Mouse (Mus musculus) frontal cortex, adult (tissue): ENCODE data around the gene Echdc3.

Source experiments
- ATAC-seq: cut with Nextera tagmentation; 2 replicates; pipeline ENCODE4 v1.9.2; 2017; ENCODE audit warnings: mild to moderate bottlenecking, moderate library complexity, mixed read lengths; ENCODE audit not compliant: low TSS enrichment

The Echdc3 gene

GRCm38 (mm10) chr2:6168560-6168959 lies 44.3 kb downstream of the Echdc3 start:
- no peak for ATAC-seq

DNA sequence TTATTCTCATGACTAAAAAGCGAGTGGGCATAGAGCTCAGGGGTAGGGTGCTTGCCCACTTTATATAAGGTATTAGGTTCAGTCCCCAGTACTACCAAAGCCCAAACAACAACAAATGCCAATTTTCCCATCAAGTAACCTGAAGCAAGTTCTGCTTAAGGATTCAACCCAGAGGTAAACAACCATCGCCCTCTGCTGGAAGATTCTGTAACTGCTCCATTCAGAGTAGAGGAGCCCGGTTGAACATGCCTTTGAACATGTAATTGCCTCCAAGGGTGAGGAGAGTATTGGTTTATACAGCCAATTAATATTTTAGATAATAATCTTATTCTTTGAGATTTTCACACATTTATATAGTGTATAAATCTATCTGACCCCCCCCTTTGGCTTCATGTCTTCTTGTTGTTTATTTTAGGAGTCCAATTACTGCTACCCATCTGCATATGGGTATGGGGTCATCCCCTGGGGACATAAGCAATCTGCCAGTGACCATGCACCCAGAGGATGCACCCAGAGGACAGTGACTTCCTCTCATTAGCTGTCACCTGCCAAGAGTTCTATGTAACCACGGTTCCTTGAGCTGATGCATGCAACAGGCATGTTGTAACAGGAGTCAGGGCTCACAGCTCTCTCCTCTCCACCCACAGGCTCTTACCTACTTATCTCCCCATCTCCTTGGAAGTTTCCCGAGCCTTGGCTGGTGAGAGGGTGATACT lies 44.8 kb downstream of the Echdc3 start:
- peak; percentile 80 for ATAC-seq

DNA sequence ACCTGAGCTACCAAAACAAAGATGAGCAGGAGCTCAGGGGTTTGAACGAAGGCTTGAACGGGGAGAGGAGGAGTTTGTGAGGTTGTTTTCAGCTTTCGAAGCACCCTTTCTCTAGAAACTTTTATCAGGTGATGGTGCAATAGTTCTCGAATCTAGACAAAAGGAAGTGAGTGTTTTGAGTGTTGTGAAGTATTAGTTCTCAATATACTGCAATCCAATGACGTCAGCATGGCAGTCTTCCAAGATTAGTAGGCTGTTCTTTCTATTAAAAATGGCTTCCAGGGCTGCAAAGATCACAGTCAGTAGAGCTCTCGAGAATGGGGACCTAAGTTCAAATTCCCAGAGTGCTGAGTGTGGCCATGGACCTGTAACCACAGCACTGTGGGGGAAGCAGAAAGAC lies 47.1 kb downstream of the Echdc3 start:
- ATAC-seq, result no peak

DNA sequence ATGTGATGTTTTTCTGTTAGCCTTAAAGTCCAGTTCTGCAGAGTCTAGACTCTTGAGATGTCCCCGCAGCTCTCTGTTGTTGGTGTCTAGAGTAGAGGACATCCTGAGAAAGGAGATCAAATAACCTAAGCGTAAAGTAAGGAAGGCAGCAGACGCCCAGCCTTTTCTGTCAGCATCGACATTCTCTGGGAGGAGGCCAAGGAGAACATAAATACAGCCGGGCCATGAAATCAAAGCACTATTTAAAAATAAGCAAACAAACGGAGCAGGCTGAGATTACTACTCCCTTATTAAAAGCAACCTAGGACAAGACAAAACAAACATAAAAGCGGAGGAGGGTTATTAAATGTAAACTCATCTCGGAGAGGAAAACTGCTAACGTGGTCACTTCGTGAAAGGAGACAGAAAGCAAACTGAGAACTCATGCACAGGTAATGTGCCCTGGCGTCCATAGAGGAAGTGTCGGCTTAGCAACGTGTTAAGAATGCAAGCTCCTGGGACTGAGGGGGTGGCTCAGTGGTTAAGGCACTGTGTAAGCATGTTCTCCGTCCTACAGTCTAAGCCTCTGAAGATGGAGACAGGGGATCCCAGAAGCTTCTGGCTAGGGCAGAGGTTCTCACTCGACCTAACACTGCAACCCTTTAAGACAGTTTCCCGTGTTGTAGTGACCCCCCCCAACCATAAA lies 48.1 kb downstream of the Echdc3 start:
- ATAC-seq, result no peak

GRCm38 (mm10) chr2:6162366-6163040 lies 50.3 kb downstream of the Echdc3 start:
- no peak for ATAC-seq

DNA sequence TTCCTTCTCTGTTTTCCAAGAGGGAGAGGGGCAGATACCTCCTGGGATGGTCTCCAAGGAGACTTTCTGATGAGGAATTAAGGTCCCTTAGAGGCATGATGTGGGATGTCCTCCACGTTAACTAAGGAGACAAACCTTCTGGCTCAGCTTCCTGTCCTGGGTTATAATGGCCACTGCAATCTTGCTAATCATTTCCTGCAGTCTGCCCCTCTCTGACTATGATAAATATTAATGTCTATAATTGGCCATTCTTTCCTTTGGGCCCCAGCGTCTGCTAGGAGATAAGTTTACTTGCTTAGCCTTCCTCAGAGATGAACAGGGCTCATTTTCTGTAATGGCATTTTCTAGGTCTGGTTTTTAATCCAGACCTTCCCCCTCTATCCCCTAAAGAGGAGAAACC lies 53.1 kb downstream of the Echdc3 start:
- ATAC-seq, result no peak

- no peak for ATAC-seq
These were observed 53.6 kb downstream of the Echdc3 start for GRCm38 (mm10) chr2:6159219-6159618.

GRCm38 (mm10) chr2:6157635-6158034 lies 55.2 kb downstream of the Echdc3 start:
- no peak for ATAC-seq

DNA sequence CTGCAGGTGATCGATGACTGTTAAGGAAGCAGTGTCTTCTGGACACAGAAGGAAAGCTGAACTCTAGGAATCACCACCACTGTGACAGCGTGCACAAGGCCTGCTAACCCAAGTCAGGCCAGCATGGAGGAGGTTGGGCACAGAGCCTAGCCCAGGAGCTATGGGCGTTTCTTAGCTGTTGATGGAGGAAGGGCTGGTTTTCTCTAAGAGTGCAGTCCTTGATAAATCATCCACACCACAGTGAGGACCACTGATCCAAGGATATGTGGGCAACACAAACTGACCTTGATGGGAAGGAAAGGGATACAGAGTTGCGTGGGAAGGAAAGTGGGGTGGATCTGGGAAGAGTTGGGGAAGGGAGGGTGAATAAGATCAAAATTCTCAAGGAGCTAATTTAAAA lies 55.6 kb downstream of the Echdc3 start:
- no peak for ATAC-seq

DNA sequence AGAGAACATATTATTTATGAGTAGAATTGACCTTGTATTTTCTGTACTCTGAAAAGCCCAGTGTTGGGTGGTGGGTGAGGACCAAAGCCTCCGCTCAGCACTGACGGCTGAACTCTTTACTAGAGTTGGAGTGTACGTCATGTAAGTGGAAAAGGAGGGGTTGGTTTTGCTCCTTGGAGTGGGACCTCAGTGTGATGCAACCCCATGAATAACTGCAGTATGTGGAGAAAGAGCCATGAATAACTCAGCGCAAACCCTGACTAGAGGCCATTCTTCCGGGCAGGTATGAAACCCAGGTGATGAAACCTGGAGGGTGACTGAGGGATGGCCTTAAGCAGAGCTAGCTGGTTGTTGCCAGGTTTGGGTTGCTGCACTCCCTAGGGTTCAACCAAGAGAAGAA lies 63.0 kb downstream of the Echdc3 start:
- no peak for ATAC-seq

GRCm38 (mm10) chr2:6146901-6147300 lies 65.9 kb downstream of the Echdc3 start:
- no peak for ATAC-seq

DNA sequence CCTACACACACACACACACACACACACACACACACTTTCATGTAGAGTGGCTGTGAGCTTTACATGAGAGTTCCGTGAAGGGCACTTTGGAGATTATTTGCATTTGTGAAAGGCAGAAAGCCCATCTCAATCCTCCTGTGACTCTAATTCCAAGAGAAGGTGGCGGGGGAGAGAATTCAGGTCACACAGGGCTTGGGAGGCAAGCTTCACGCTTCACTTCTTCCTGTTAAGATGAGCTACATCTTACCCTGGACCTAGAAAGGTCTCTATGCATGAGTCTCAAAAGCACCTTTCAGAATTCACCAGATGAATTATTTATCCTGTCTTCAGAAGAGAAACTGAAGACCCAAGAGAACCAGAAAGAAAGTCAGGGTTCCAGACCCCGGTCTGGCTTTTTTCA lies 66.6 kb downstream of the Echdc3 start:
- ATAC-seq, result no peak

DNA sequence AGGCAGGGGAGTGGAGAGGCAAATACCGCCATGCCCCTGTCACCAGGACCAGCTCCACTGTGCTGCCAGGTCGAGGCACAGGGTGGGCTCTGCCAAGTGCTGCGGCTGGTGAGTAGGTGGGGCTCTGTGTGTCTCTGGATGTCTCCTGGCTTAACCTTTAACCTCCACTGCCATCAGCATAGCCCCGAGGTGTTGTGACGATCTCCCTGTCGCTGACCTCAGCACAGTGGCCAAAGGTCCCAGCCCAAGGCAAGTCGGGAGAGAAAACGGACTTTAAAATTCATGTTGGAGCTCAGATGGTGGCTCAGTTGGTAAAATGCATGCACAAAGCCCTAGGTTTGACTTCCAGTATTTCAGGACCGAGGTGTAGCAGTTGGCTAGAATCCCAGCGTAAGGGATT lies 67.2 kb downstream of the Echdc3 start:
- no peak for ATAC-seq

- ATAC-seq, result no peak
These were observed 69.7 kb downstream of the Echdc3 start for GRCm38 (mm10) chr2:6142915-6143654.

GRCm38 (mm10) chr2:6140572-6141161 lies 72.2 kb downstream of the Echdc3 start:
- ATAC-seq, result no peak
